Mouse (Mus musculus) liver, embryonic 14.5 days (tissue): ENCODE results near the gene Gpr176. TPM values are rescaled to one million over a fixed set of nuclear protein-coding genes. Genes with fewer than 3 reads are reported as not detected.

ENCODE experiments used
- ATAC-seq: fragments of 200-750 bp; cut with Nextera tagmentation; 2 replicates; pipeline ENCODE4 v1.8.0; 2017; ENCODE audit warnings: moderate number of reproducible peaks, mild to moderate bottlenecking, moderate library complexity; ENCODE audit not compliant: insufficient read depth
- DNase-seq, 3 experiments: peaks; one replicate each; pipeline ENCODE4 v3.0.0-alpha.2; 2012 to 2013; ENCODE audit warnings: low read depth in 3 of 3, low spot score in 3 of 3
- H3K27ac ChIP-seq: fragments of 300-500 bp; sonication (generic); 2 replicates; pipeline ENCODE4 v1.5.1; 2014; ENCODE audit warnings: moderate library complexity, mild to moderate bottlenecking, control low read depth, inconsistent platforms
- H3K27me3 ChIP-seq: fragments of 300-500 bp; sonication (generic); 2 replicates; pipeline ENCODE4 v1.6.1; 2014; ENCODE audit warnings: mild to moderate bottlenecking, low read length, moderate library complexity; ENCODE audit not compliant: control insufficient read depth, insufficient read depth
- H3K36me3 ChIP-seq: fragments of 300-500 bp; sonication (generic); replicated peaks from 2 replicates; pipeline ENCODE4 v1.6.1; 2014; ENCODE audit warnings: low read depth; ENCODE audit not compliant: control insufficient read depth, insufficient read depth
- H3K4me1 ChIP-seq, 2 experiments: fragments of 200-500 bp in 1 of 2; fragments of 300-500 bp in 1 of 2; sonication (generic) in 1 of 2; replicated peaks; 2 replicates each; pipeline ENCODE4 v1.6.1; 2012 to 2014; ENCODE audit warnings: antibody characterized with exemption in 1 of 2, inconsistent platforms in 1 of 2, low read length in 1 of 2; ENCODE audit not compliant: control insufficient read depth in 2 of 2, insufficient read depth in 2 of 2
- H3K4me2 ChIP-seq: fragments of 300-500 bp; sonication (generic); 2 replicates; pipeline ENCODE4 v1.6.1; 2014; ENCODE audit warnings: low read depth, mild to moderate bottlenecking, control low read depth, moderate library complexity
- H3K4me3 ChIP-seq, 2 experiments: fragments of 200-500 bp in 1 of 2; fragments of 300-500 bp in 1 of 2; sonication (generic) in 1 of 2; 2 replicates each; pipeline ENCODE4 v1.5.1; 2012 to 2014; ENCODE audit warnings: low read depth in 2 of 2, low read length in 2 of 2, mild to moderate bottlenecking in 2 of 2, control low read depth in 1 of 2, inconsistent platforms in 1 of 2, moderate library complexity in 1 of 2; ENCODE audit not compliant: insufficient read depth in 1 of 2
- H3K9ac ChIP-seq: fragments of 300-500 bp; sonication (generic); replicated peaks from 2 replicates; pipeline ENCODE4 v1.6.1; 2014; ENCODE audit warnings: mild to moderate bottlenecking, control low read depth, moderate library complexity
- H3K9me3 ChIP-seq: fragments of 300-500 bp; sonication (generic); 2 replicates; pipeline ENCODE4 v1.6.1; 2016; ENCODE audit warnings: low read length, mixed read lengths; ENCODE audit not compliant: control insufficient read depth
- CTCF ChIP-seq: IDR thresholded peaks from 2 replicates; pipeline ENCODE4 v1.5.1; 2016; ENCODE audit warnings: antibody characterized with exemption, low read depth, control low read depth
- EP300 ChIP-seq: IDR thresholded peaks from 2 replicates; pipeline ENCODE4 v1.6.1; 2016; ENCODE audit warnings: antibody characterized with exemption, low read depth
- WGBS: fragments of 180-500 bp; shearing (Covaris S2); extraction: QIAGEN DNeasy Blood & Tissue Kit; methylation state at CpG from one replicate; pipeline ENCODE4 v1.1.7; 2014; ENCODE audit not compliant: insufficient replicate concordance; 5-methylcytosine and 5-hydroxymethylcytosine counted together
- polyA plus RNA-seq, 2 experiments: library from polyadenylated mRNA; depleted of rRNA in 1 of 2; stranded (reverse) in 1 of 2; unstranded in 1 of 2; fragments of >200 nt; fragmentation: Nextera tagmentation in 1 of 2; extraction: Ambion mirVana in 1 of 2; gene quantifications; 2 replicates each; pipeline versions ENCODE4 v1.2.1 to v1.2.3; 2012 to 2014

The Gpr176 gene
- polyA plus RNA-seq, 2 experiments = 0.09 to 0.29 TPM

- Histone ChIP-seq H3K36me3 (no peaks in the 10 kb centered on the region), H3K27ac (no peak overlapping the region), H3K4me3 (no peak overlapping the region), H3K4me2 (no peak overlapping the region), H3K27me3 (no peaks in the 10 kb centered on the region), H3K4me1 (0 out of 4 replicates have a peak, but pooled peaks cover 0 to 3% of the 10 kb centered on the region in 2 experiments), H3K9me3 (no peaks in the 10 kb centered on the region), H3K9ac (no peak overlapping the region)
- DNase-seq = no peak
- TF ChIP-seq EP300 (no peak), CTCF (no peak)
- WGBS = 10% methylated on average over 2 of the region's 2 CpGs
- no peak for ATAC-seq
These were observed 109.4 kb downstream of the Gpr176 start for GRCm38 (mm10) chr2:118263914-118264201.

GRCm38 (mm10) chr2:118263151-118263913, 109.9 kb downstream of the Gpr176 start:
- 0 out of 4 replicates have a peak, but pooled peaks cover 0 to 3% of the 10 kb centered on the region in 2 experiments for H3K4me1 ChIP-seq
- no peak overlapping the region for H3K9ac ChIP-seq
- no peaks in the 10 kb centered on the region for H3K9me3 ChIP-seq
- ATAC-seq = no peak
- 9% methylated on average over 8 of the region's 8 CpGs for WGBS
- peak; percentile 58 for TF ChIP-seq CTCF
- no peak for TF ChIP-seq EP300
- H3K27ac ChIP-seq = no peak overlapping the region
- H3K4me3 ChIP-seq = no peak overlapping the region
- H3K36me3 ChIP-seq = no peaks in the 10 kb centered on the region
- H3K4me2 ChIP-seq = no peak overlapping the region
- peak in 2 of 3 experiments; percentile 12 to 28 for DNase-seq
- H3K27me3 ChIP-seq = no peaks in the 10 kb centered on the region

GRCm38 (mm10) chr2:118262673-118263072, 110.5 kb downstream of the Gpr176 start:
- no peak overlapping the region for H3K4me2 ChIP-seq
- DNase-seq (no peak), ATAC-seq (no peak)
- H3K4me3 ChIP-seq = no peak overlapping the region
- no peak for TF ChIP-seq CTCF
- TF ChIP-seq EP300 = no peak
- no peaks in the 10 kb centered on the region for H3K27me3 ChIP-seq
- H3K9me3 ChIP-seq = no peaks in the 10 kb centered on the region
- H3K9ac ChIP-seq = no peak overlapping the region
- 0 out of 4 replicates have a peak, but pooled peaks cover 0 to 3% of the 10 kb centered on the region in 2 experiments for H3K4me1 ChIP-seq
- H3K27ac ChIP-seq = no peak overlapping the region
- H3K36me3 ChIP-seq = no peaks in the 10 kb centered on the region
- WGBS = 44% methylated on average over 8 of the region's 8 CpGs

- 53% methylated on average over 5 of the region's 5 CpGs for WGBS
- H3K4me1 ChIP-seq = no peaks in the 10 kb centered on the region
These were observed 113.5 kb downstream of the Gpr176 start for GRCm38 (mm10) chr2:118259746-118260145.

GRCm38 (mm10) chr2:118257094-118257493, 116.1 kb downstream of the Gpr176 start:
- WGBS = 52% methylated on average over 8 of the region's 8 CpGs
- ATAC-seq = no peak
- Histone ChIP-seq H3K9ac (no peak overlapping the region), H3K27me3 (no peaks in the 10 kb centered on the region), H3K4me2 (peak overlapping the region; percentile 56), H3K27ac (no peak overlapping the region), H3K4me1 (no peaks in the 10 kb centered on the region), H3K9me3 (no peaks in the 10 kb centered on the region), H3K36me3 (no peaks in the 10 kb centered on the region), H3K4me3 (peak overlapping the region in 1 of 2 experiments; percentile 42; a peak in 1 of 4 replicates)
- TF ChIP-seq CTCF (no peak), EP300 (no peak)
- DNase-seq = no peak

More at GRCm38 (mm10) chr2:118259746-118260145, 113.5 kb downstream of the Gpr176 start:
- Histone ChIP-seq H3K36me3 (no peaks in the 10 kb centered on the region), H3K4me2 (no peak overlapping the region), H3K4me3 (no peak overlapping the region), H3K9ac (no peak overlapping the region), H3K27ac (no peak overlapping the region), H3K9me3 (no peaks in the 10 kb centered on the region), H3K27me3 (no peaks in the 10 kb centered on the region)
- no peak for DNase-seq
- TF ChIP-seq EP300 = no peak
- no peak for TF ChIP-seq CTCF
- no peak for ATAC-seq
